Mouse (Mus musculus) embryonic facial prominence, embryonic 14.5 days (tissue): Measurements from ENCODE around the gene Cst12. TPM values are rescaled to one million over a fixed set of nuclear protein-coding genes. Genes with fewer than 3 reads are reported as not detected.
"Not testable (repeated sequence)": the region's sequence is repeated elsewhere in the genome, so short reads cannot be mapped to it uniquely, and the experiment has no call there.

Experiments used
- ATAC-seq: fragments of 200-750 bp; cut with Nextera tagmentation; 2 replicates; pipeline ENCODE4 v1.8.0; 2017; ENCODE audit warnings: low read depth, moderate number of reproducible peaks, moderate TSS enrichment
- DNase-seq: peaks from one replicate; pipeline ENCODE4 v3.0.0-alpha.2; 2015; ENCODE audit warnings: low spot score
- H3K27ac ChIP-seq: fragments of 300-500 bp; sonication (generic); replicated peaks from 2 replicates; pipeline ENCODE4 v1.5.1; 2014; ENCODE audit warnings: low read depth, mild to moderate bottlenecking, low read length, moderate library complexity
- H3K27me3 ChIP-seq: fragments of 300-500 bp; sonication (generic); replicated peaks from 2 replicates; pipeline ENCODE4 v1.6.1; 2014; ENCODE audit warnings: low read length; ENCODE audit not compliant: control insufficient read depth, insufficient read depth
- H3K36me3 ChIP-seq: fragments of 300-500 bp; sonication (generic); 2 replicates; pipeline ENCODE4 v1.6.1; 2014; ENCODE audit warnings: low read length, mixed read lengths; ENCODE audit not compliant: control insufficient read depth, insufficient read depth
- H3K4me1 ChIP-seq: fragments of 300-500 bp; sonication (generic); 2 replicates; pipeline ENCODE4 v1.6.1; 2014; ENCODE audit warnings: antibody characterized with exemption, low read length; ENCODE audit not compliant: control insufficient read depth, insufficient read depth
- H3K4me2 ChIP-seq: fragments of 300-500 bp; sonication (generic); 2 replicates; pipeline ENCODE4 v1.6.1; 2014; ENCODE audit warnings: low read depth, mild to moderate bottlenecking, low read length, moderate library complexity, mixed read lengths
- H3K4me3 ChIP-seq: fragments of 300-500 bp; sonication (generic); 2 replicates; pipeline ENCODE4 v1.5.1; 2014; ENCODE audit warnings: low read depth, mild to moderate bottlenecking, low read length
- H3K9ac ChIP-seq: fragments of 300-500 bp; sonication (generic); 2 replicates; pipeline ENCODE4 v1.6.1; 2014; ENCODE audit warnings: low read depth, mild to moderate bottlenecking, low read length, moderate library complexity, mixed read lengths
- H3K9me3 ChIP-seq: fragments of 300-500 bp; sonication (generic); 2 replicates; pipeline ENCODE4 v1.6.1; 2016; ENCODE audit warnings: low read length; ENCODE audit not compliant: control insufficient read depth
- WGBS: fragments of 180-500 bp; shearing (Covaris S2); extraction: QIAGEN DNeasy Blood & Tissue Kit; methylation state at CpG from one replicate; pipeline ENCODE4 v1.1.7; 2014; 5-methylcytosine and 5-hydroxymethylcytosine counted together
- polyA plus RNA-seq: library from polyadenylated mRNA; unstranded; fragments of >200 nt; fragmentation: Nextera tagmentation; extraction: Ambion mirVana; gene quantifications from 2 replicates; pipeline ENCODE4 v1.2.1, GENCODE M21; 2014

Cst12 gene
- polyA plus RNA-seq, result not detected in 2 replicates

DNA sequence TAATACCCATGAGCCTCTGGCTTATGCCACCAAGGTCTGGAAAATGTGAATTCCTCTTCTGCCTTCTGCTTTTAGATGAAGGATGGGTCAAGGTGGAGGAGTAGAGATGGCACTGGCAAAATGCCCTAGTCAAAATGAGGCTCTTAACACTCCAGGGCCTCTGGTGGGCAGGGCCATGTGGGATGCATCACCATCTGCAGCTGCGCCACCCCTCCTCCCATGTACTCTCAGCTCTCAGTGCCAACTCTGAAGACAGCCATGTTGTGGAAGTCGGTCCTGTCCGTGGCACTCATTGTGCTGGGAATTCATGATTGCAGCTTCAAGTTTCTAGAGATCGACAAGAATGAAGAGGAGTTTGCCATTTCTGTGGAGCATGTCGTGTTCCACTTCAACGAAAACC lies at the start of gene Cst12:
Cst12 (plus strand) TSS at position 220 of the 400 bp plus-strand sequence.
- WGBS, result 90% methylated on average over 6 of the region's 6 CpGs
- Histone ChIP-seq H3K27me3 (no peaks in the 10 kb centered on the region), H3K4me2 (no peak within 1 kb of the TSS), H3K4me1 (no peaks in the 10 kb centered on the region), H3K27ac (no peak within 1 kb of the TSS), H3K36me3 (no peaks in the 10 kb centered on the region), H3K9me3 (0 out of 2 replicates have a peak, but pooled peaks cover 4% of the 10 kb centered on the region), H3K9ac (no peak within 1 kb of the TSS), H3K4me3 (no peak within 1 kb of the TSS)
- DNase-seq (no peak), ATAC-seq (no peak)

DNA sequence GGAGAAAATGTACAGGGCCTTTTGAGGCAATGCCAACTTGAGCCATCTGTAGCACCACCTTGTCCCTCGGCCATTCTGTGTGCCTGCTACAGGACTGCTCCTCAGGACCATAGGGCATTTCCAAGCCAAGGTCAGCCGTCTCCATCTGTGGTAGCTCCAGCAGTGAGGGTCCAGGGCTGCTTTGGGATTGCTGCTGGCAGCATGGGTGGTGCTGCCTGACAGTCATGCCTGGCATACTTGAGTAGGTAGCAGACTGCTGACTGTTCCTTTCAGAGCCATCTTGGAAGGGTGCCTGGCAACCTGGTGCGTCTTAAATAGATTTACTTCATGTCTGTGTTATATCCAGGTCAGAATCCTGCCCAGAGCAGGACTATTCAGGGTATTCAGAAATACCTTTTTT lies 46.2 kb upstream of the Cst12 start:
- 68% methylated on average over 3 of the region's 3 CpGs for WGBS
- no peak for DNase-seq

GRCm38 (mm10) chr2:148743846-148744407 lies 45.2 kb upstream of the Cst12 start:
- 0 out of 2 replicates have a peak, but pooled peaks cover 3% of the 10 kb centered on the region for H3K9me3 ChIP-seq
- WGBS, result 78% methylated on average over 3 of the region's 3 CpGs

More for the DNA sequence above, 46.2 kb upstream of the Cst12 start:
- H3K27ac ChIP-seq, result no peak overlapping the region
- H3K4me3 ChIP-seq, result no peak overlapping the region
- no peaks in the 10 kb centered on the region for H3K4me1 ChIP-seq
- ATAC-seq, result no peak
- H3K27me3 ChIP-seq, result no peaks in the 10 kb centered on the region
- H3K9ac ChIP-seq, result no peak overlapping the region
- no peaks in the 10 kb centered on the region for H3K36me3 ChIP-seq
- 0 out of 2 replicates have a peak, but pooled peaks cover 3% of the 10 kb centered on the region for H3K9me3 ChIP-seq
- no peak overlapping the region for H3K4me2 ChIP-seq

GRCm38 (mm10) chr2:148750058-148750457 lies 39.1 kb upstream of the Cst12 start, which contains the start of gene Cstl1:
TSS of gene Cstl1 (plus strand) at chr2:148750358.
- no peaks in the 10 kb centered on the region for H3K27me3 ChIP-seq
- H3K36me3 ChIP-seq, result no peaks in the 10 kb centered on the region
- WGBS, result 75% methylated on average over 1 of the region's 1 CpGs
- H3K9ac ChIP-seq, result no peak within 1 kb of the TSS
- no peak for ATAC-seq
- H3K9me3 ChIP-seq, result no peaks in the 10 kb centered on the region
- H3K4me1 ChIP-seq, result no peaks in the 10 kb centered on the region
- no peak for DNase-seq
- H3K4me2 ChIP-seq, result no peak within 1 kb of the TSS
- H3K4me3 ChIP-seq, result no peak within 1 kb of the TSS
- no peak within 1 kb of the TSS for H3K27ac ChIP-seq

More at GRCm38 (mm10) chr2:148743846-148744407, 45.2 kb upstream of the Cst12 start:
- Histone ChIP-seq H3K36me3 (no peaks in the 10 kb centered on the region), H3K27me3 (no peaks in the 10 kb centered on the region), H3K27ac (no peak overlapping the region), H3K4me3 (no peak overlapping the region), H3K4me1 (no peaks in the 10 kb centered on the region), H3K4me2 (no peak overlapping the region), H3K9ac (no peak overlapping the region)
- DNase-seq (no peak), ATAC-seq (no peak)

DNA sequence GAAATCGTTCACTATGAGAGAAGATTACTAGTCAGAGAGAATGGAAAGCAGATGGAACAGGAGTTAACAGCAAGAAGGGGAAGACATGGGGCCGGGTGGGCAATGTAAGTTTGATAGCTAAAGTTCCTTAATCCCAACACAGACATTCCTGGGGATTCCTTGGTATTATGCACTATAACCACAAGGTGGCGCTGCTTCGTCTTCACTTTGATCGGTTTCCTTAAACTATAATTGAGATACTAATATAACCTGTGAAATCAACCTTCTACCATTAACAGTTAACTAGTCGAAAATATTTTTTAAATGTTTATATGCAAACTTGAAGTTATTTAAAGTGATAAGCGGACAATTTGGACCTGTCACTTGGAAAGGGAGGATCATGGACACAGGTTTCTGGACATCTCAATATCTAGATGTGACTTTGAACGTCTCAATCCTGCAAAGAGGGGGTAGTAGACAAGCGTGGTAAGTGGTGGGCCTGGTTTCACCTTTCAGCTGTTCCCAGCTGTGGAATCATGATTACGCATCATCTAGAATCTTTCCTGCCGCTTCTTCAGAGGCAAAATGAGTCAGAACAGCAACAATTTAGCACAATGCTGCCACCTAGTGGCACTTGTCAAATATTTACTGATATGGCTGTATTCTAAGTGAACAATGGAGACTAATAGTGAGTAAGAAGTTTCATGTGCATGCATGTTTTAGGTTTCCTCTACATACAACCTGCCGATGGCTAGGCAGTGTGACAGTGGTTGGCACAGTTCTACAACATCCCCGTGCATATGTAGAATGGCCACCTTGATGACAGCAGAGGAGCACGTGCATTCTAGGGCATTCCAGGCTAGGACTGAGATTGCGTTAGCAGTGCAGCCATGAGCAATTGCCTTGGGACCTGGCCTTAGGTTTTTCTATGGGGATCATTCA lies 37.0 kb upstream of the Cst12 start:
- no peaks in the 10 kb centered on the region for H3K9me3 ChIP-seq
- peak; percentile 94 for DNase-seq
- H3K36me3 ChIP-seq, result no peaks in the 10 kb centered on the region
- no peaks in the 10 kb centered on the region for H3K27me3 ChIP-seq
- H3K27ac ChIP-seq, result no peak overlapping the region
- no peaks in the 10 kb centered on the region for H3K4me1 ChIP-seq
- ATAC-seq, result peak; percentile 85
- H3K4me3 ChIP-seq, result peak overlapping the region; percentile 27
- H3K9ac ChIP-seq, result 0 out of 2 replicates have a peak overlapping the region, but pooled peaks have one; percentile 23
- peak overlapping the region; percentile 57 for H3K4me2 ChIP-seq
- WGBS, result 18% methylated on average over 15 of the region's 15 CpGs

- DNase-seq, result no peak
- Histone ChIP-seq H3K9me3 (no peaks in the 10 kb centered on the region), H3K4me3 (no peak overlapping the region), H3K27ac (no peak overlapping the region), H3K4me1 (no peaks in the 10 kb centered on the region), H3K27me3 (no peaks in the 10 kb centered on the region), H3K9ac (no peak overlapping the region), H3K4me2 (no peak overlapping the region), H3K36me3 (no peaks in the 10 kb centered on the region)
- ATAC-seq, result no peak
- 47% methylated on average over 1 of the region's 1 CpGs for WGBS
Measured at GRCm38 (mm10) chr2:148754310-148754846, 34.8 kb upstream of the Cst12 start.

DNA sequence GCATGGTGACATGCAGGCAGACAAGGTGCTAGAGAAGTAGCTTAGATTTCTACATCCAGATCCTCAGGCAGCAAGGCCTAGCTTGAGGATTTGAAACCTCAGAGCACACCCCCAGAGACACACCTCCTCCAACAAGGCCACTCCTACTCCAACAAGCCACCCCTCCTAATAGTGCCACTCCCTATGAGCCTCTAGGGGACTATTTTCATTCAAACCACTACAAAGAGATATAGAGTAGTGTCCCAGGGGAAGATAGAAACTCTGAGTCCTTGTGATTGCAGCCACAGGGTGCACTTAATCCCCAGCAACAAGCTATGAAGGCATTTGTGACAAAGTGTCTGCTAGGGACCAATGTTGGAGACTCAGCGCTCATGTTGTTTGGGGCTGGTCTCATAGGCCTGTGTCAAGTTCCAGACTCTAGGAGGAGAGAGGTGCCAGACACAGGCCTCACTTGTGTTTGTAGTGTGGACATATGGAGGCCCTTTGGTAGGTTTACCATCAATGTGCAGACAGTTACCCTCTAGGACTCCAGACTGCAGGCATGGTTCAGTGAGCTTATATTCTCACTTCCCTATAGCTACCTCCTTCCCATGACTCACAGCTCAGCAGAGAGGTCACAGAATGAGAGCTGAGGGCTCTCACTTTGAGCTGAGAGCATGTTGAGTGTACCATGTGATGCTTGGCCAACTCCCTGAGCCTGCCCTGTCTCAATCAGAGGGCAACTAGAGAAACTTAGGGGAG lies 25.3 kb upstream of the Cst12 start:
- Histone ChIP-seq H3K4me3 (no peak overlapping the region), H3K27me3 (no peaks in the 10 kb centered on the region), H3K4me2 (no peak overlapping the region), H3K9ac (no peak overlapping the region), H3K36me3 (no peaks in the 10 kb centered on the region), H3K9me3 (no peaks in the 10 kb centered on the region), H3K4me1 (no peaks in the 10 kb centered on the region), H3K27ac (no peak overlapping the region)
- no peak for ATAC-seq
- DNase-seq, result no peak
- 88% methylated on average over 1 of the region's 1 CpGs for WGBS

DNA sequence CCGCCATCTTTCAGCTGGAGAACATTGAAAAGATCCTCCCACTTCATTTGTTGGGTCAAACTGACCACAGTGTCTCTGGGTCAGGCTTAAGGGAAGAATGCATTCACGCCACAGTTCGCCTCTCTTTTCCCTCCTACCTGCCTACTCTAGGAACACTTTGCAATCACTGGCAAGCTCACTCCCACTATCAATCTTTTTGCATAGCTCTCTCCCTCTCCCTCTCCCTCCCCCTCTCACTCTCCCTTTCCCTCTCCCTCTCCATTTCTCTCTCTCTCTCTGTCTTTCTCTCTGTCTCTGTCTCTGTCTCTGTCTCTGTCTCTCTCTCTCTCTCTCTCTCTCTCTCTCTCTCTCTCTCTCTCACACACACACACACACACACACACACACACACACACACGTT lies 17.8 kb upstream of the Cst12 start, which contains the start of gene Cst11:
Cst11 (minus strand) TSS at position 101 of the 400 bp plus-strand sequence.
- H3K36me3 ChIP-seq, H3K27ac ChIP-seq, H3K9me3 ChIP-seq, H3K4me2 ChIP-seq, H3K9ac ChIP-seq, H3K27me3 ChIP-seq, ATAC-seq, H3K4me1 ChIP-seq, H3K4me3 ChIP-seq, DNase-seq: not testable (repeated sequence)
- WGBS, result 80% methylated on average over 4 of the region's 4 CpGs
